Mouse (Mus musculus): ENCODE data around the gene Gm8369. TPM values are rescaled to one million over a fixed set of nuclear protein-coding genes. Genes with fewer than 3 reads are reported as not detected.
"Not testable (repeated sequence)": the region's sequence is repeated elsewhere in the genome, so short reads cannot be mapped to it uniquely, and the experiment has no call there.

Gm8369 gene
- polyA plus RNA-seq, 1 experiment from 2014 or later = not detected

- WGBS = 67% methylated on average over 4 of the region's 4 CpGs
- Histone ChIP-seq H3K4me3 (ENCODE audit: low read length) (no peak overlapping the region), H3K4me1 (ENCODE audit: insufficient read depth, low read length) (no peaks in the 10 kb centered on the region), H3K36me3 (ENCODE audit: insufficient read depth, low read length) (no peaks in the 10 kb centered on the region), H3K4me2 (replicated peaks; ENCODE audit: low read depth, low read length) (no peak overlapping the region), H3K27me3 (ENCODE audit: insufficient read depth, low read length) (no peaks in the 10 kb centered on the region), H3K9me3 (ENCODE audit: low read length) (no peaks in the 10 kb centered on the region), H3K9ac (replicated peaks; ENCODE audit: low read length) (no peak overlapping the region), H3K27ac (ENCODE audit: low read length) (no peak overlapping the region)
- no peak for ATAC-seq (ENCODE audit: low FRiP score, low TSS enrichment)
These were observed 1.8 kb upstream of the Gm8369 start for GRCm38 (mm10) chr19:11483941-11484340.

- Histone ChIP-seq H3K9me3 (ENCODE audit: low read length) (no peaks in the 10 kb centered on the region), H3K27ac (ENCODE audit: low read length) (no peak overlapping the region), H3K9ac (replicated peaks; ENCODE audit: low read length) (no peak overlapping the region), H3K27me3 (ENCODE audit: insufficient read depth, low read length) (no peaks in the 10 kb centered on the region), H3K4me3 (ENCODE audit: low read length) (no peak overlapping the region), H3K4me2 (replicated peaks; ENCODE audit: low read depth, low read length) (no peak overlapping the region), H3K4me1 (ENCODE audit: insufficient read depth, low read length) (no peaks in the 10 kb centered on the region), H3K36me3 (ENCODE audit: insufficient read depth, low read length) (no peaks in the 10 kb centered on the region)
- WGBS = 78% methylated on average over 3 of the region's 3 CpGs
- ATAC-seq (ENCODE audit: low FRiP score, low TSS enrichment) = no peak
These were observed 1.4 kb upstream of the Gm8369 start for GRCm38 (mm10) chr19:11484388-11484787.

- no peak overlapping the region for H3K4me3 ChIP-seq (ENCODE audit: low read length)
- H3K4me1 ChIP-seq (ENCODE audit: insufficient read depth, low read length) = no peaks in the 10 kb centered on the region
- H3K9ac ChIP-seq (replicated peaks; ENCODE audit: low read length) = no peak overlapping the region
- no peak overlapping the region for H3K4me2 ChIP-seq (replicated peaks; ENCODE audit: low read depth, low read length)
- H3K36me3 ChIP-seq (ENCODE audit: insufficient read depth, low read length) = no peaks in the 10 kb centered on the region
- no peak for ATAC-seq (ENCODE audit: low FRiP score, low TSS enrichment)
- no peaks in the 10 kb centered on the region for H3K27me3 ChIP-seq (ENCODE audit: insufficient read depth, low read length)
- 88% methylated on average over 3 of the region's 3 CpGs for WGBS
- H3K9me3 ChIP-seq (ENCODE audit: low read length) = no peaks in the 10 kb centered on the region
- no peak overlapping the region for H3K27ac ChIP-seq (ENCODE audit: low read length)
These were observed 472 bp upstream of the Gm8369 start for GRCm38 (mm10) chr19:11485266-11485665.

- H3K9ac ChIP-seq (replicated peaks; ENCODE audit: low read length) = no peak overlapping the region
- H3K27me3 ChIP-seq (ENCODE audit: insufficient read depth, low read length) = no peaks in the 10 kb centered on the region
- no peak for ATAC-seq (ENCODE audit: low FRiP score, low TSS enrichment)
- H3K4me3 ChIP-seq (ENCODE audit: low read length) = no peak overlapping the region
- H3K27ac ChIP-seq (ENCODE audit: low read length) = no peak overlapping the region
- 93% methylated on average over 1 of the region's 1 CpGs for WGBS
- no peaks in the 10 kb centered on the region for H3K9me3 ChIP-seq (ENCODE audit: low read length)
- H3K4me2 ChIP-seq (replicated peaks; ENCODE audit: low read depth, low read length) = no peak overlapping the region
- no peaks in the 10 kb centered on the region for H3K4me1 ChIP-seq (ENCODE audit: insufficient read depth, low read length)
- H3K36me3 ChIP-seq (ENCODE audit: insufficient read depth, low read length) = no peaks in the 10 kb centered on the region
These were observed 861 bp downstream of the Gm8369 start for GRCm38 (mm10) chr19:11486599-11486998.

- ATAC-seq (ENCODE audit: low FRiP score, low TSS enrichment) = no peak
- Histone ChIP-seq H3K4me2 (replicated peaks; ENCODE audit: low read depth, low read length) (no peak overlapping the region), H3K4me1 (ENCODE audit: insufficient read depth, low read length) (no peaks in the 10 kb centered on the region), H3K27ac (ENCODE audit: low read length) (no peak overlapping the region), H3K9me3 (ENCODE audit: low read length) (no peaks in the 10 kb centered on the region), H3K27me3 (ENCODE audit: insufficient read depth, low read length) (no peaks in the 10 kb centered on the region), H3K4me3 (ENCODE audit: low read length) (no peak overlapping the region), H3K9ac (replicated peaks; ENCODE audit: low read length) (no peak overlapping the region), H3K36me3 (ENCODE audit: insufficient read depth, low read length) (no peaks in the 10 kb centered on the region)
- 60% methylated on average over 4 of the region's 4 CpGs for WGBS
These were observed 5.9 kb downstream of the Gm8369 start for GRCm38 (mm10) chr19:11491406-11492189.

GRCm38 (mm10) chr19:11492671-11493070 is 6.9 kb downstream of the Gm8369 start:
- Histone ChIP-seq H3K4me2 (replicated peaks; ENCODE audit: low read depth, low read length) (no peak overlapping the region), H3K4me3 (ENCODE audit: low read length) (no peak overlapping the region), H3K36me3 (ENCODE audit: insufficient read depth, low read length) (no peaks in the 10 kb centered on the region), H3K9me3 (ENCODE audit: low read length) (no peaks in the 10 kb centered on the region), H3K4me1 (ENCODE audit: insufficient read depth, low read length) (no peaks in the 10 kb centered on the region), H3K27me3 (ENCODE audit: insufficient read depth, low read length) (no peaks in the 10 kb centered on the region), H3K27ac (ENCODE audit: low read length) (no peak overlapping the region), H3K9ac (replicated peaks; ENCODE audit: low read length) (no peak overlapping the region)
- 90% methylated on average over 1 of the region's 1 CpGs for WGBS
- no peak for ATAC-seq (ENCODE audit: low FRiP score, low TSS enrichment)

- H3K36me3 ChIP-seq (ENCODE audit: insufficient read depth, low read length) = no peaks in the 10 kb centered on the region
- H3K4me2 ChIP-seq (replicated peaks; ENCODE audit: low read depth, low read length) = no peak overlapping the region
- H3K4me1 ChIP-seq (ENCODE audit: insufficient read depth, low read length) = no peaks in the 10 kb centered on the region
- no peak for ATAC-seq (ENCODE audit: low FRiP score, low TSS enrichment)
- H3K9ac ChIP-seq (replicated peaks; ENCODE audit: low read length) = no peak overlapping the region
- no peaks in the 10 kb centered on the region for H3K27me3 ChIP-seq (ENCODE audit: insufficient read depth, low read length)
- no peaks in the 10 kb centered on the region for H3K9me3 ChIP-seq (ENCODE audit: low read length)
- no peak overlapping the region for H3K4me3 ChIP-seq (ENCODE audit: low read length)
- WGBS = 90% methylated on average over 3 of the region's 3 CpGs
- no peak overlapping the region for H3K27ac ChIP-seq (ENCODE audit: low read length)
These were observed 8.8 kb downstream of the Gm8369 start for GRCm38 (mm10) chr19:11494519-11494918.

GRCm38 (mm10) chr19:11496361-11496760 is 10.6 kb downstream of the Gm8369 start:
- Histone ChIP-seq H3K27ac (ENCODE audit: low read length) (no peak overlapping the region), H3K9ac (replicated peaks; ENCODE audit: low read length) (no peak overlapping the region), H3K4me1 (ENCODE audit: insufficient read depth, low read length) (no peaks in the 10 kb centered on the region), H3K4me3 (ENCODE audit: low read length) (no peak overlapping the region), H3K27me3 (ENCODE audit: insufficient read depth, low read length) (no peaks in the 10 kb centered on the region), H3K36me3 (ENCODE audit: insufficient read depth, low read length) (no peaks in the 10 kb centered on the region), H3K9me3 (ENCODE audit: low read length) (no peaks in the 10 kb centered on the region), H3K4me2 (replicated peaks; ENCODE audit: low read depth, low read length) (no peak overlapping the region)
- WGBS = 80% methylated on average over 6 of the region's 6 CpGs
- no peak for ATAC-seq (ENCODE audit: low FRiP score, low TSS enrichment)

GRCm38 (mm10) chr19:11497300-11497699 is 11.6 kb downstream of the Gm8369 start:
- not testable (repeated sequence) for H3K4me1 ChIP-seq (ENCODE audit: insufficient read depth, low read length); H3K9ac ChIP-seq (replicated peaks; ENCODE audit: low read length); H3K4me2 ChIP-seq (replicated peaks; ENCODE audit: low read depth, low read length); H3K4me3 ChIP-seq (ENCODE audit: low read length); ATAC-seq (ENCODE audit: low FRiP score, low TSS enrichment); H3K27me3 ChIP-seq (ENCODE audit: insufficient read depth, low read length); H3K36me3 ChIP-seq (ENCODE audit: insufficient read depth, low read length); H3K9me3 ChIP-seq (ENCODE audit: low read length); H3K27ac ChIP-seq (ENCODE audit: low read length)
- 71% methylated on average over 1 of the region's 1 CpGs for WGBS

- no peak overlapping the region for H3K4me2 ChIP-seq (replicated peaks; ENCODE audit: low read depth, low read length)
- no peak overlapping the region for H3K4me3 ChIP-seq (ENCODE audit: low read length)
- 87% methylated on average over 1 of the region's 1 CpGs for WGBS
- no peak overlapping the region for H3K27ac ChIP-seq (ENCODE audit: low read length)
- no peak for ATAC-seq (ENCODE audit: low FRiP score, low TSS enrichment)
- no peaks in the 10 kb centered on the region for H3K9me3 ChIP-seq (ENCODE audit: low read length)
- H3K36me3 ChIP-seq (ENCODE audit: insufficient read depth, low read length) = no peaks in the 10 kb centered on the region
- no peaks in the 10 kb centered on the region for H3K4me1 ChIP-seq (ENCODE audit: insufficient read depth, low read length)
- no peak overlapping the region for H3K9ac ChIP-seq (replicated peaks; ENCODE audit: low read length)
- no peaks in the 10 kb centered on the region for H3K27me3 ChIP-seq (ENCODE audit: insufficient read depth, low read length)
These were observed 15.1 kb downstream of the Gm8369 start for GRCm38 (mm10) chr19:11500796-11501195.

All from kidney, embryonic 16.5 days (tissue).